Mouse (Mus musculus) embryonic fibroblast, embryonic 13.5 days (primary cell): Measurements from ENCODE around the gene Krtap1-4. TPM values are rescaled to one million over a fixed set of nuclear protein-coding genes. Genes with fewer than 3 reads are reported as not detected.

ENCODE experiments used
- H3K27ac ChIP-seq: 2 replicates; pipeline ENCODE4 v1.5.1; 2012; ENCODE audit warnings: low read length, control low read depth, inconsistent platforms; ENCODE audit not compliant: insufficient read depth
- H3K4me1 ChIP-seq: 2 replicates; pipeline ENCODE4 v1.6.1; 2011; ENCODE audit warnings: low read length; ENCODE audit not compliant: control insufficient read depth, insufficient read depth
- H3K4me3 ChIP-seq: 2 replicates; pipeline ENCODE4 v1.5.1; 2011; ENCODE audit warnings: mild to moderate bottlenecking, control low read depth, low read length; ENCODE audit not compliant: insufficient read depth
- CTCF ChIP-seq: IDR thresholded peaks from 2 replicates; pipeline ENCODE4 v1.5.1; 2011; ENCODE audit warnings: mild to moderate bottlenecking, control low read depth, low read length, moderate library complexity, borderline replicate concordance; ENCODE audit not compliant: insufficient read depth
- POLR2A ChIP-seq: IDR thresholded peaks from 2 replicates; pipeline ENCODE4 v1.6.1; 2011; ENCODE audit warnings: low read depth, mild to moderate bottlenecking, control low read depth, low read length, moderate library complexity
- polyA plus RNA-seq: library from polyadenylated mRNA; stranded (reverse); fragments of >200 nt; gene quantifications from 2 replicates; pipeline ENCODE4 v1.2.4, GENCODE M21; 2011; ENCODE audit warnings: low read depth; ENCODE audit not compliant: missing spikeins, insufficient read length

Gene Krtap1-4
- polyA plus RNA-seq, 1 experiment, result not detected

GRCm38 (mm10) chr11:99581564-99581963 lies 1.9 kb downstream of the Krtap1-4 start:
- H3K4me3 ChIP-seq, result no peak overlapping the region
- no peak for TF ChIP-seq CTCF
- no peak for TF ChIP-seq POLR2A
- H3K4me1 ChIP-seq, result peaks cover 4% of the 10 kb centered on the region
- H3K27ac ChIP-seq, result peak overlapping the region; percentile 98

- Histone ChIP-seq H3K4me3 (no peak overlapping the region), H3K27ac (peak overlapping the region; percentile 98), H3K4me1 (peaks cover 4% of the 10 kb centered on the region)
- TF ChIP-seq POLR2A (no peak), CTCF (no peak)
Observed at GRCm38 (mm10) chr11:99581051-99581450, 2.4 kb downstream of the Krtap1-4 start.

- Histone ChIP-seq H3K4me3 (no peak within 1 kb of the TSS), H3K4me1 (peaks cover 4% of the 10 kb centered on the region), H3K27ac (peak within 1 kb of the TSS; percentile 98)
- TF ChIP-seq CTCF (no peak), POLR2A (no peak)
Observed at GRCm38 (mm10) chr11:99580636-99581035, 2.8 kb downstream of the Krtap1-4 start, which contains the start of gene Krtap1-5. Gene Krtap1-5, minus strand, starts transcription at chr11:99581016.

GRCm38 (mm10) chr11:99574106-99574505 lies 9.3 kb downstream of the Krtap1-4 start:
- no peak overlapping the region for H3K27ac ChIP-seq
- H3K4me3 ChIP-seq, result no peak overlapping the region
- TF ChIP-seq CTCF (0 out of 2 replicates have a peak, but pooled peaks have one; percentile 46), POLR2A (no peak)
- peaks cover 2% of the 10 kb centered on the region; the same call in 1 of the 2 replicates for H3K4me1 ChIP-seq

GRCm38 (mm10) chr11:99573164-99573563 lies 10.3 kb downstream of the Krtap1-4 start:
- H3K4me1 ChIP-seq, result peaks cover under 1% of the 10 kb centered on the region; the same call in 1 of the 2 replicates
- H3K27ac ChIP-seq, result peak overlapping the region; percentile 81
- H3K4me3 ChIP-seq, result no peak overlapping the region
- TF ChIP-seq CTCF, result no peak
- TF ChIP-seq POLR2A, result no peak

GRCm38 (mm10) chr11:99566530-99566929 lies 16.9 kb downstream of the Krtap1-4 start, which contains the start of gene Krtap3-1:
Gene Krtap3-1, minus strand, starts transcription at chr11:99566630.
- Histone ChIP-seq H3K4me3 (no peak within 1 kb of the TSS), H3K4me1 (peaks cover 4% of the 10 kb centered on the region; the same call in 1 of the 2 replicates), H3K27ac (no peak within 1 kb of the TSS)
- TF ChIP-seq POLR2A, result no peak
- no peak for TF ChIP-seq CTCF

GRCm38 (mm10) chr11:99562580-99562979 lies 20.9 kb downstream of the Krtap1-4 start:
- peaks cover 9% of the 10 kb centered on the region; the same call in 1 of the 2 replicates for H3K4me1 ChIP-seq
- TF ChIP-seq CTCF (no peak), POLR2A (no peak)

GRCm38 (mm10) chr11:99559366-99559765 lies 24.1 kb downstream of the Krtap1-4 start, which contains the start of gene Gm11939:
Gene Gm11939, minus strand, starts transcription at chr11:99559466.
- Histone ChIP-seq H3K4me3 (no peak within 1 kb of the TSS), H3K4me1 (peaks cover 7% of the 10 kb centered on the region; the same call in 1 of the 2 replicates), H3K27ac (no peak within 1 kb of the TSS; the same call in 1 of the 2 replicates)
- no peak for TF ChIP-seq CTCF
- TF ChIP-seq POLR2A, result no peak

More at GRCm38 (mm10) chr11:99562580-99562979, 20.9 kb downstream of the Krtap1-4 start:
- Histone ChIP-seq H3K4me3 (no peak overlapping the region), H3K27ac (no peak overlapping the region)

- H3K4me1 ChIP-seq, result peaks cover 9% of the 10 kb centered on the region; the same call in 1 of the 2 replicates
- peak overlapping the region; percentile 34; the same call in 1 of the 2 replicates for H3K27ac ChIP-seq
- no peak overlapping the region for H3K4me3 ChIP-seq
- no peak for TF ChIP-seq POLR2A
- TF ChIP-seq CTCF, result no peak
Observed at GRCm38 (mm10) chr11:99557976-99558745, 25.3 kb downstream of the Krtap1-4 start.

- peaks cover 7% of the 10 kb centered on the region; the same call in 1 of the 2 replicates for H3K4me1 ChIP-seq
- H3K4me3 ChIP-seq, result no peak within 1 kb of the TSS
- no peak within 1 kb of the TSS for H3K27ac ChIP-seq
- no peak for TF ChIP-seq CTCF
- TF ChIP-seq POLR2A, result no peak
Observed at GRCm38 (mm10) chr11:99556753-99557152, 26.7 kb downstream of the Krtap1-4 start, which contains the start of gene Krtap3-2. Gene Krtap3-2, minus strand, starts transcription at chr11:99556853.
